Mouse (Mus musculus): ENCODE measurements around the gene Rnf10.
A peak's percentile ranks its signal among the peaks of the same experiment; 100 is the strongest.
"Not testable (repeated sequence)": the region's sequence is repeated elsewhere in the genome, so short reads cannot be mapped to it uniquely, and the experiment has no call there.

Gene Rnf10

GRCm38 (mm10) chr5:115272812-115273548 lies at the start of gene Rnf10:
Gene Rnf10, minus strand, starts transcription at chr5:115272898.
- DNase-seq (ENCODE audit: low spot score in 2 of 2), result peak; percentile 98 to 100

GRCm38 (mm10) chr5:115319004-115319940 lies 46.6 kb upstream of the Rnf10 start:
- DNase-seq (ENCODE audit: low spot score in 2 of 2), result peak; percentile 44 to 56

GRCm38 (mm10) chr5:115317645-115318328 lies 45.1 kb upstream of the Rnf10 start:
- no peak for DNase-seq (ENCODE audit: low spot score in 2 of 2)

GRCm38 (mm10) chr5:115316968-115317644 lies 44.4 kb upstream of the Rnf10 start:
- DNase-seq (ENCODE audit: low spot score in 2 of 2), result no peak

- DNase-seq (ENCODE audit: low spot score in 2 of 2), result no peak
Observed at GRCm38 (mm10) chr5:115313668-115313943, 40.9 kb upstream of the Rnf10 start.

GRCm38 (mm10) chr5:115312816-115313667 lies 40.3 kb upstream of the Rnf10 start:
- no peak for DNase-seq (ENCODE audit: low spot score in 2 of 2)

- no peak for DNase-seq (ENCODE audit: low spot score in 2 of 2)
Observed at GRCm38 (mm10) chr5:115312354-115312753, 39.7 kb upstream of the Rnf10 start.

- DNase-seq (ENCODE audit: low spot score in 2 of 2), result not testable (repeated sequence)
Observed at GRCm38 (mm10) chr5:115302190-115302589, 29.5 kb upstream of the Rnf10 start.

- DNase-seq (ENCODE audit: low spot score in 2 of 2), result no peak
Observed at GRCm38 (mm10) chr5:115301615-115302014, 28.9 kb upstream of the Rnf10 start.

GRCm38 (mm10) chr5:115300792-115301614 lies 28.3 kb upstream of the Rnf10 start, which contains the start of gene Dynll1:
Gene Dynll1, minus strand, starts transcription at chr5:115300999.
- peak; percentile 99 for DNase-seq (ENCODE audit: low spot score in 2 of 2)

GRCm38 (mm10) chr5:115300035-115300744 lies 27.5 kb upstream of the Rnf10 start:
- DNase-seq (ENCODE audit: low spot score in 2 of 2), result peak in 1 of 2 experiments; percentile 62

- no peak for DNase-seq (ENCODE audit: low spot score in 2 of 2)
Observed at GRCm38 (mm10) chr5:115296347-115296746, 23.6 kb upstream of the Rnf10 start.

- DNase-seq (ENCODE audit: low spot score in 2 of 2), result peak in 1 of 2 experiments; percentile 35
Observed at GRCm38 (mm10) chr5:115294173-115294572, 21.5 kb upstream of the Rnf10 start.

- DNase-seq (ENCODE audit: low spot score in 2 of 2), result no peak
Observed at GRCm38 (mm10) chr5:115284735-115285134, 12.0 kb upstream of the Rnf10 start.

- peak in 1 of 2 experiments; percentile 43 for DNase-seq (ENCODE audit: low spot score in 2 of 2)
Observed at GRCm38 (mm10) chr5:115280050-115280687, 7.5 kb upstream of the Rnf10 start.

- DNase-seq (ENCODE audit: low spot score in 2 of 2), result peak; percentile 91 to 92
Observed at GRCm38 (mm10) chr5:115279226-115280049, 6.7 kb upstream of the Rnf10 start, which contains the start of gene Coq5. Gene Coq5, plus strand, starts transcription at chr5:115279666.

- DNase-seq (ENCODE audit: low spot score in 2 of 2), result no peak
Observed at GRCm38 (mm10) chr5:115278785-115279184, 6.1 kb upstream of the Rnf10 start.

GRCm38 (mm10) chr5:115278053-115278452 lies 5.4 kb upstream of the Rnf10 start:
- DNase-seq (ENCODE audit: low spot score in 2 of 2), result no peak

All from spleen, postnatal 10 days (tissue).